Mouse (Mus musculus) heart, embryonic 16.5 days (tissue): Measurements from ENCODE around the gene Lrrn4cl. TPM values are rescaled to one million over a fixed set of nuclear protein-coding genes. Genes with fewer than 3 reads are reported as not detected.

Source experiments
- ATAC-seq: fragments of 200-750 bp; cut with Nextera tagmentation; replicated peaks from 2 replicates; pipeline ENCODE4 v1.8.0; 2017; ENCODE audit warnings: moderate number of reproducible peaks; ENCODE audit not compliant: insufficient read depth, low FRiP score; ENCODE audit errors: extremely low read depth
- H3K27ac ChIP-seq: fragments of 300-500 bp; sonication (generic); 2 replicates; pipeline ENCODE4 v1.5.1; 2014; ENCODE audit warnings: mild to moderate bottlenecking, low read length, control low read depth, moderate library complexity
- H3K27me3 ChIP-seq: fragments of 300-500 bp; sonication (generic); 2 replicates; pipeline ENCODE4 v1.6.1; 2014; ENCODE audit warnings: low read length, mixed read lengths; ENCODE audit not compliant: control insufficient read depth, insufficient read depth
- H3K36me3 ChIP-seq: fragments of 300-500 bp; sonication (generic); 2 replicates; pipeline ENCODE4 v1.6.1; 2014; ENCODE audit not compliant: control insufficient read depth, insufficient read depth
- H3K4me1 ChIP-seq: fragments of 300-500 bp; sonication (generic); 2 replicates; pipeline ENCODE4 v1.6.1; 2014; ENCODE audit warnings: low read length, mixed read lengths; ENCODE audit not compliant: control insufficient read depth, insufficient read depth
- H3K4me2 ChIP-seq: fragments of 300-500 bp; sonication (generic); 2 replicates; pipeline ENCODE4 v1.6.1; 2014; ENCODE audit warnings: low read depth, mild to moderate bottlenecking, control low read depth, low read length
- H3K4me3 ChIP-seq: fragments of 300-500 bp; sonication (generic); 2 replicates; pipeline ENCODE4 v1.5.1; 2014; ENCODE audit warnings: mild to moderate bottlenecking, control low read depth, low read length
- H3K9ac ChIP-seq: fragments of 300-500 bp; sonication (generic); 2 replicates; pipeline ENCODE4 v1.6.1; 2014; ENCODE audit warnings: low read length, control low read depth
- H3K9me3 ChIP-seq: fragments of 300-500 bp; sonication (generic); replicated peaks from 2 replicates; pipeline ENCODE4 v1.6.1; 2016; ENCODE audit warnings: low read length; ENCODE audit not compliant: control insufficient read depth
- WGBS: fragments of 180-500 bp; shearing (Covaris S2); extraction: QIAGEN DNeasy Blood & Tissue Kit; methylation state at CpG from one replicate; pipeline ENCODE4 v1.1.7; 2014; 5-methylcytosine and 5-hydroxymethylcytosine counted together
- polyA plus RNA-seq: library from polyadenylated mRNA; unstranded; fragments of >200 nt; fragmentation: Nextera tagmentation; extraction: Ambion mirVana; gene quantifications from 2 replicates; pipeline ENCODE4 v1.2.1, GENCODE M21; 2015

Lrrn4cl gene
- polyA plus RNA-seq, 1 experiment from 2014 or later, result 2.8 TPM

- under 1% methylated on average over 33 of the region's 33 CpGs for WGBS
- H3K27me3 ChIP-seq, result no peaks in the 10 kb centered on the region
- peak within 1 kb of the TSS; percentile 100 for H3K4me3 ChIP-seq
- H3K9me3 ChIP-seq, result no peaks in the 10 kb centered on the region
- H3K4me2 ChIP-seq, result peak within 1 kb of the TSS; percentile 88
- peak; percentile 89 for ATAC-seq
- peak within 1 kb of the TSS; percentile 100 for H3K27ac ChIP-seq
- H3K9ac ChIP-seq, result peak within 1 kb of the TSS; percentile 98
- H3K36me3 ChIP-seq, result peaks cover 24% of the 10 kb centered on the region
- peaks cover 29% of the 10 kb centered on the region for H3K4me1 ChIP-seq
Measured at GRCm38 (mm10) chr19:8818801-8819595, 31.6 kb upstream of the Lrrn4cl start, which contains the start of gene Ttc9c. TSS of gene Ttc9c (minus strand) at chr19:8819333.

DNA sequence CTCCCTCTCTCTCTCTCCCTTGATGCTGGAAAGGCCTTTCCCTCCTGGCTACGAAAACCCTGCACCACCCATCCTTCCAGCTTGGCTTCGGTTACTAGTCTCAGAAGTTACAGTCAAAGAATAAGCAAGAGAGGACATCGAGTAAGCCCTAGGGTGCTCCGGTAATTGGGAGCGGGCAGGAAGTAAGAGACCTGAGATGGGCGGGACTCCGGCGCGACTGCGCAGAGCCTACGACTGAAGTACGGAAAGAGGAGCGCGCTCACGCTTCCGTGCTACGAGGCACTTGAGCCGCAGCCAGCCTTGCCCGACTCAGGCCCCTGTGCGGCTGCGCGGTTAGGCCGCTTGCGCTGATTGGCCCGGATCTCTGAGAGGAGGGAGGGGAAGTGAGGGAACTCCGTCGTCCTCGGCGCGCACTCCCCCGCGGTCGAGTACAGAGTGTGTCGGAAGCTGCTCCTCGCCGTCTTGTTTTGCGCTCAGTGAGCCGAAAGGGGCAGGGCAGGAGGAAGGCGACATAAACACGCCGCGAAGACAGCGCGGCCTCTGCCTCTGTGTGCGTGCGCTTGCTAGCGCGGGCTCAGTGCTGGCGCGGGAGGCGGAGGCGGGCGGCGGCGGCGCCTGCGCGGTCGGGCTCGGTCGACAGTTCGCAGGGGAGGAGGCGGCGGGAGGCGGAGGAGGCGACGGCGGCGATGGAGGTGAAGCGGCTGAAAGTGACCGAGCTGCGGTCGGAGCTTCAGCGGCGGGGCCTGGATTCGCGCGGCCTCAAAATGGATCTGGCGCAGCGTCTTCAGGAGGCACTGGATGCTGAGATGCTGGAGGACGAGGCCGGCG, 30.8 kb upstream of the Lrrn4cl start, which contains the start of gene Hnrnpul2:
Gene Hnrnpul2, plus strand, starts transcription at position 415 of the 828 bp plus-strand sequence.
- Histone ChIP-seq H3K27me3 (no peaks in the 10 kb centered on the region), H3K4me3 (peak within 1 kb of the TSS; percentile 100), H3K36me3 (peaks cover 30% of the 10 kb centered on the region), H3K4me1 (peaks cover 29% of the 10 kb centered on the region), H3K27ac (peak within 1 kb of the TSS; percentile 100), H3K4me2 (peak within 1 kb of the TSS; percentile 88), H3K9me3 (no peaks in the 10 kb centered on the region), H3K9ac (peak within 1 kb of the TSS; percentile 98)
- ATAC-seq, result peak; percentile 94
- under 1% methylated on average over 81 of the region's 83 CpGs for WGBS

DNA sequence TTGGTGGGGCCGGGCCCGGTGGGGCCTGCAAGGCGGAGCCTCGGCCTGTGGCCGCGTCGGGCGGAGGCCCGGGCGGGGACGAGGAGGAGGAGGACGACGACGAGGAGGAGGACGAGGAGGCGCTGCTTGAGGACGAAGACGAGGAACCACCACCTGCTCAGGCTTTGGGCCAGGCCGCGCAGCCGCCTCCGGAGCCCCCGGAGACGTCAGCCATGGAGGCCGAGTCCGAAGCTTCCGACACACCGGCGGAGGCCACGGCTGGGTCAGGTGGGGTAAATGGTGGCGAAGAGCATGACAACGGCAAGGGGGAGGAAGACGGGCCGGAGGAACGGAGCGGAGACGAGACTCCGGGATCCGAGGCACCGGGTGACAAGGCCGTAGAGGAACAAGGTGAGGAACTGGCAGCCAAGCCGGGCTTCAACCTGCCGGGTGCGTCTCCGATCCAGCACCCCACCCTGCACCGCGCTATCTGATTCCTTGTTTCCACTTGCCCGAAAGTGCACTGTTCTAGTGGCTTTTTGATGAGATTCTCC, 30.1 kb upstream of the Lrrn4cl start:
- Histone ChIP-seq H3K36me3 (peaks cover 31% of the 10 kb centered on the region), H3K9ac (peak overlapping the region; percentile 98), H3K27ac (peak overlapping the region; percentile 100), H3K27me3 (no peaks in the 10 kb centered on the region), H3K4me2 (peak overlapping the region; percentile 88), H3K4me1 (peaks cover 29% of the 10 kb centered on the region), H3K4me3 (peak overlapping the region; percentile 100), H3K9me3 (no peaks in the 10 kb centered on the region)
- WGBS, result under 1% methylated on average over 47 of the region's 48 CpGs
- ATAC-seq, result peak; percentile 13

- Histone ChIP-seq H3K36me3 (peaks cover 33% of the 10 kb centered on the region), H3K4me3 (peak overlapping the region; percentile 100), H3K27ac (peak overlapping the region; percentile 100), H3K4me1 (peaks cover 29% of the 10 kb centered on the region), H3K9me3 (no peaks in the 10 kb centered on the region), H3K4me2 (peak overlapping the region; percentile 88), H3K9ac (peak overlapping the region; percentile 98), H3K27me3 (no peaks in the 10 kb centered on the region)
- no peak for ATAC-seq
- under 1% methylated on average over 7 of the region's 7 CpGs for WGBS
Measured at GRCm38 (mm10) chr19:8821146-8821545, 29.4 kb upstream of the Lrrn4cl start.

- peaks cover 42% of the 10 kb centered on the region for H3K36me3 ChIP-seq
- no peaks in the 10 kb centered on the region for H3K9me3 ChIP-seq
- H3K4me2 ChIP-seq, result peak overlapping the region; percentile 88
- H3K27me3 ChIP-seq, result no peaks in the 10 kb centered on the region
- no peak overlapping the region for H3K9ac ChIP-seq
- H3K27ac ChIP-seq, result no peak overlapping the region
- 64% methylated on average over 8 of the region's 8 CpGs for WGBS
- H3K4me3 ChIP-seq, result peak overlapping the region; percentile 33
- H3K4me1 ChIP-seq, result peaks cover 18% of the 10 kb centered on the region
- no peak for ATAC-seq
Measured at GRCm38 (mm10) chr19:8822696-8823095, 27.9 kb upstream of the Lrrn4cl start.

GRCm38 (mm10) chr19:8829660-8830059, 20.9 kb upstream of the Lrrn4cl start, which contains the start of gene AC129217.1:
TSS of gene AC129217.1 (plus strand) at chr19:8829773.
- Histone ChIP-seq H3K9ac (no peak within 1 kb of the TSS), H3K27me3 (no peaks in the 10 kb centered on the region)
- WGBS, result 80% methylated on average over 8 of the region's 8 CpGs

DNA sequence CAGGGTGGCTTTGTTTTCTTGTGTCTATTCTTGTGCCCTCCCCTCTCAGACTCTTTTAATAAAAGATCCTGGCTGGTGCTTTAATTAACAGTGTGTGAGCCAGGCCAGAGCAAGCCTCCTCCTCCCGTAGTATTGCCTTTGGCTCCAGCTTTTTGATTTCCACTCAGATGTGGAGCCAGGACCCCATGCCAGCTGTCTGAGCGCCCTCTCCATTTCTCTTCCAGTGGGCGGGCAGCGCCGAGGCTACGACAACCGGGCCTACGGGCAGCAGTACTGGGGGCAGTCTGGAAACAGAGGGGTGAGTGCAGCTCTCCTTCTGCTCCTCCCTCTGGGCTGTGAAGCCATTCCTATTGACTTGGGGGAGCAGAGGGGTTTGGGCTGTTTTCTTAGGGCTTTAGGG, 19.9 kb upstream of the Lrrn4cl start:
- Histone ChIP-seq H3K4me3 (no peak overlapping the region), H3K36me3 (peaks cover 85% of the 10 kb centered on the region), H3K4me2 (no peak overlapping the region), H3K9me3 (no peaks in the 10 kb centered on the region), H3K9ac (no peak overlapping the region), H3K4me1 (no peaks in the 10 kb centered on the region), H3K27ac (no peak overlapping the region), H3K27me3 (no peaks in the 10 kb centered on the region)
- ATAC-seq, result no peak
- WGBS, result 87% methylated on average over 8 of the region's 8 CpGs

More at GRCm38 (mm10) chr19:8829660-8830059, 20.9 kb upstream of the Lrrn4cl start, which contains the start of gene AC129217.1:
- Histone ChIP-seq H3K9me3 (no peaks in the 10 kb centered on the region), H3K4me2 (no peak within 1 kb of the TSS), H3K4me1 (no peaks in the 10 kb centered on the region), H3K27ac (no peak within 1 kb of the TSS), H3K4me3 (no peak within 1 kb of the TSS), H3K36me3 (peaks cover 87% of the 10 kb centered on the region)
- no peak for ATAC-seq

- no peak for ATAC-seq
- H3K36me3 ChIP-seq, result peaks cover 82% of the 10 kb centered on the region
- no peak overlapping the region for H3K4me3 ChIP-seq
- H3K27me3 ChIP-seq, result no peaks in the 10 kb centered on the region
- H3K9ac ChIP-seq, result no peak overlapping the region
- H3K4me2 ChIP-seq, result no peak overlapping the region
- 83% methylated on average over 11 of the region's 11 CpGs for WGBS
- no peak overlapping the region for H3K27ac ChIP-seq
- H3K4me1 ChIP-seq, result no peaks in the 10 kb centered on the region
- H3K9me3 ChIP-seq, result no peaks in the 10 kb centered on the region
Measured at GRCm38 (mm10) chr19:8831262-8831661, 19.3 kb upstream of the Lrrn4cl start.
